Mouse (Mus musculus) cortical plate, adult 2 months (tissue): ENCODE data around the gene Kars. TPM values are rescaled to one million over a fixed set of nuclear protein-coding genes. Genes with fewer than 3 reads are reported as not detected.
A peak's percentile ranks its signal among the peaks of the same experiment; 100 is the strongest.

Experiments used
- H3K27ac ChIP-seq: fragments of 200-500 bp; 2 replicates; pipeline ENCODE4 v1.5.1; 2012; ENCODE audit warnings: low read length, control low read depth, inconsistent platforms; ENCODE audit not compliant: insufficient read depth
- H3K4me1 ChIP-seq: fragments of 200-500 bp; 2 replicates; pipeline ENCODE4 v1.6.1; 2011; ENCODE audit warnings: low read length; ENCODE audit not compliant: control insufficient read depth, insufficient read depth
- H3K4me3 ChIP-seq: fragments of 200-500 bp; 2 replicates; pipeline ENCODE4 v1.5.1; 2011; ENCODE audit warnings: mild to moderate bottlenecking, low read length, control low read depth; ENCODE audit not compliant: insufficient read depth
- CTCF ChIP-seq: fragments of 200-500 bp; IDR thresholded peaks from 2 replicates; pipeline ENCODE4 v1.5.1; 2011; ENCODE audit warnings: mild to moderate bottlenecking, control low read depth, low read length; ENCODE audit not compliant: insufficient read depth; ENCODE audit errors: extremely low read depth
- POLR2A ChIP-seq: fragments of 200-500 bp; IDR thresholded peaks from 2 replicates; pipeline ENCODE4 v1.6.1; 2011; ENCODE audit warnings: mild to moderate bottlenecking, low read length, control low read depth; ENCODE audit not compliant: insufficient read depth; ENCODE audit errors: extremely low read depth
- polyA plus RNA-seq: library from polyadenylated mRNA; depleted of rRNA; stranded (reverse); fragments of >200 nt; gene quantifications from 2 replicates; pipeline ENCODE4 v1.2.3, GENCODE M21; 2012

The Kars gene
- polyA plus RNA-seq, 1 experiment: 66.6 TPM

DNA sequence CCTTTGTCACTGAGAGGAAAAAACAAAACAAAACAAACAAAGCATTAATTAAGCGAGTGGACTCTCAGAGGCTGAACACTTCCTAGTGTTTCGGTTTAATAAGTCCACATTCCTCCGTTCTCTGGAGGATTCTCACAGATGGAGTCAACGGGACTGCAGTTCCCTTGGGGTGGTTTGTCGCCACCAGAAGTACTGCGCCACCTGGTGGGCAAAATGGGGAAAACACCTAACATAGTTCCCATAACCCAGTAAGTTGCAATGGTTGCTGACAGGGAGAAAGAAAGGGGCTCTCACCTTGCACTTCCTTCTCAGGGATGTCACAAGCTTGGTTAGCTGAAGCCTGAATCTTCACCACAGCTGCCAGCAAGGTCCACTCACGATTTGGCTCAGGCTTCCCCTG, 21.2 kb downstream of the Kars start:
- Histone ChIP-seq H3K4me3 (no peak overlapping the region), H3K27ac (no peak overlapping the region), H3K4me1 (no peaks in the 10 kb centered on the region)
- peak; percentile 86 for TF ChIP-seq CTCF
- TF ChIP-seq POLR2A: no peak

DNA sequence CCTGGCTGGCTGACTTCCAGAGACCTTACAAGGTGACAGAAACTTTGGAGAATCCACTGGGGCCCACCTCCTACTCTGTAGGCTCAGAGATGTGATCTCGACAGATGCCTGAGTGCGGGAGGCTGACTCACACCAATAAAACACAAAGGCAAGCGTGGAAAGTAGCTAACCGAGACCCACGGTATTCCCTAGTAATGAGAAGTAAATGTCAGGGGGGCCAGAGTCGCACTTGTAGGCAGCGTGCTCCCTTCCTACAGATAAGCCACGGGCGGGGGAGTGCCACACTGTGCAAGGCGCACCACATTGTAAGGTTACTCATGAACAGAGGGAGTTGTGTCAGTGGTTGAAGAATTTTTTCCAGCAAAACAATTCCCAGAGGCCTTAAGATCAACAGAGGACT, 26.6 kb downstream of the Kars start:
- H3K4me1 ChIP-seq: peaks cover 2% of the 10 kb centered on the region; the same call in 1 of the 2 replicates
- TF ChIP-seq CTCF (no peak), POLR2A (no peak)
- no peak overlapping the region for H3K27ac ChIP-seq
- no peak overlapping the region for H3K4me3 ChIP-seq

DNA sequence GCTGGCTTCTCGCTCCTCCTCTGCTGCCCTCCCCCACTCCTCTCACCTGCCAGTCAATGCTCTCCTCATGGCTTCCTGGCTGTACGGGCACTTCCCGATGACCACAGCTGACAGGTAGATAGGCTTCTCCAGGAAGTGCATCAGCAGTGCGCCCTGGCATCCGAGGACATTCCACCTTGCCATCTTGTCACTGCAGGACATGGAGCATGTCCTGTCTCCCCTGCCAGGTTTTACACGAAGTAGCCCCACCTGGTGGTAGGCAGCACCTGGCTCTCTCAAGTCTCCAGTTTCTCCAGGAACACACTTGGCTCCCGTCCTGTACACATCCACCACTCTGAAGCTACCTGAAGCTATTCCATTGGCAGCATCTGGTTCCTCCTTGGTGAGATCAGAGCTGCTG, 29.0 kb downstream of the Kars start:
- TF ChIP-seq POLR2A (no peak), CTCF (no peak)
- H3K4me3 ChIP-seq: no peak overlapping the region
- no peak overlapping the region for H3K27ac ChIP-seq
- H3K4me1 ChIP-seq: peaks cover 2% of the 10 kb centered on the region; the same call in 1 of the 2 replicates

DNA sequence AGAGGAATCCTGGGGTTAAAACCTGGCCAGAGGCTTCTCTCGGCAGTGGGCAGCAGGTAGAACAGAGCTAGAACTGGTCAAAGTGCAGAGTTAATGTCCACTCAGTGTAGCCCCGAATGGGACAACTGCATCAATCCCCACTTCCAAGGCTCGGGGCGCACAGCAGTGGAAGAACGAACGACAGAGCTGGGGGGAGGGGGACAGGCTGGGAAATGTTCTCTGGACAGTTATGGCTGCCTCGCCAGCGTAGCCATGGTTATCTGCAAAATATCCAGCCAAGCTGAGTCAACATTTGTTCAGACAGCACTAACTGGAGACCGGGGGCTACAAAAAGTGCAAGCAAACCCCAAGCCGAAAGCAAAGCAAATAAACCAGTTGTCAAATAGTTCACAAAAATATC, 33.0 kb downstream of the Kars start:
- no peak overlapping the region for H3K4me3 ChIP-seq
- no peak for TF ChIP-seq POLR2A
- no peak for TF ChIP-seq CTCF
- H3K4me1 ChIP-seq: no peaks in the 10 kb centered on the region
- no peak overlapping the region for H3K27ac ChIP-seq

DNA sequence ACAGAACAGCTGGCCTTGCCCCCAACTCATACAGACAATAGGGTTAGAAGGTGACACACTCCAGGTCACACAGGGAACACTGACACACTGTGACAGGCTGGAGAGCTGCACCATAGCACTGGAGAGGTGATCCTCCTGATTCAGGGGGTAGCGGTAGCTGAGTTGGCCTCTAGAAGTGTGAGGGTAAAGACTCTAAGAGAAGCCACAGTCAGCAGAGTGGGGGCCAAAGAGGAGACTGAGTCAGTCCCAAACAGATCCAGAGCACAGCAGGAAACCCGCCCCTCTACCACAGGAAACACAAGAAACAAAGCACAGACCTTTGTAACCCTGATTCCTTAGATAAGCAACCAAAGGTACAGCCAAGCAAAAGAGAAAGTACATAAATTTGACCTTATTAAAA, 34.8 kb downstream of the Kars start:
- no peak for TF ChIP-seq CTCF
- TF ChIP-seq POLR2A: no peak
- Histone ChIP-seq H3K4me1 (no peaks in the 10 kb centered on the region), H3K4me3 (no peak overlapping the region), H3K27ac (no peak overlapping the region)

DNA sequence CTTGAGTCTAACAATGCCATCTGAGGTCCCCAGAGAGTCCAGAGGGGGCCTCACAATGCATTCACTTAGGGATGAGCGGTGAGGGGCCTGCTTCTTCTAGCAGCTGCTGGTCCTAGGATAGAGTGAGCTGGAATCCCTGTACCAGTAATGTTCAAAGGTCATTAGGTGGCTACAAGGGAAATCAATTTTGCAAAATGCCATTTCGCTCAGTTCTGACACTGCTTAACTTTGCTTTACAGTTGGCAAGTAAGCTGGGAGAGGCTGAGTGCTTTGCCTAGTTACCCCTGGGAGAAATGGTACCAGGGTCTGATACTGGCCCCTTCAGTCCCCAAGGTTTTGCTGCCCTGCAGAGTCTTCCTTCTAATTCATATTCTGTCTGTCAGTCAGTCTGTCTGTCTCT, 35.4 kb downstream of the Kars start:
- Histone ChIP-seq H3K4me1 (no peaks in the 10 kb centered on the region), H3K4me3 (no peak overlapping the region), H3K27ac (no peak overlapping the region)
- no peak for TF ChIP-seq POLR2A
- TF ChIP-seq CTCF: no peak

DNA sequence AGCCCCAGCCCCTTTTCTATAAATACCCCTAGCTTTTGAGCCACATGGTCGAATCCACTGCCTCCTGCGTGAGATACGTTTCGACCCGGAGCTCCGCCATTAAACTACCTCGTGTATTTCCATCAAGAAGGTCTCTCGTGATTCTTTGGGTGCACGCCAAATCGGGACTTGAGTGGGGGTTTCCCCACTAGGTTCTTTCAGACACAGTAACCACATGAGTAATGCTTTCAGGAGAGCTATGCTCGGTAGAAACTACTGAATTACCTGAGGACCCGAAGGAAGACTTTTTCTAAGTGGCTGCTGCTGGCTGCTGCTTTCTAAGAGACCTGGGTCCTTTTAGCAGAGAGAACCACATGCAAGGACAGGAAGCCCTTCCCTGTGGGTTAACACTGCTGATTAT, 37.0 kb downstream of the Kars start:
- H3K4me3 ChIP-seq: no peak overlapping the region
- TF ChIP-seq POLR2A (no peak), CTCF (no peak)
- no peak overlapping the region for H3K27ac ChIP-seq
- no peaks in the 10 kb centered on the region for H3K4me1 ChIP-seq

DNA sequence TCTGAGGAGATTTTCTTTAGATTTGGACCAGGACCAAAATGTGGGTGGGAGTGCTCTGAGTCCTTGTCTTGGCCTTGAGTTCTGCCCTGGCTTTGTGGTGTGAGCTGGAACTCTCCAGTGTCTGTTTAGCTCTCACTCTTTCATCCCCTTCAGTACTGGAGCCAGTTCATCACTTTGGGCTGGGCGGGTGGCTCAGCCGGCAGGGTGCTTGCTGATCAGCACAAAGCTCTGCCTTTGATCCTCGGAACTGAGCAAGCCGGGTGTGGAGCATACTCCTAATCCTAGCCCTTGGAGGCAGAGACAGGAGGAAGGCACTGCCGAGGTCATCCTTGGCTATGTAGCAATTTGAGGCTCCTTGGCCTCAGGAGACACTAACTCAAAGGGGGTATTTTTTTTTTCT, 42.1 kb downstream of the Kars start:
- Histone ChIP-seq H3K27ac (no peak overlapping the region), H3K4me1 (peaks cover 2% of the 10 kb centered on the region; the same call in 1 of the 2 replicates), H3K4me3 (no peak overlapping the region)
- TF ChIP-seq CTCF (no peak), POLR2A (no peak)

DNA sequence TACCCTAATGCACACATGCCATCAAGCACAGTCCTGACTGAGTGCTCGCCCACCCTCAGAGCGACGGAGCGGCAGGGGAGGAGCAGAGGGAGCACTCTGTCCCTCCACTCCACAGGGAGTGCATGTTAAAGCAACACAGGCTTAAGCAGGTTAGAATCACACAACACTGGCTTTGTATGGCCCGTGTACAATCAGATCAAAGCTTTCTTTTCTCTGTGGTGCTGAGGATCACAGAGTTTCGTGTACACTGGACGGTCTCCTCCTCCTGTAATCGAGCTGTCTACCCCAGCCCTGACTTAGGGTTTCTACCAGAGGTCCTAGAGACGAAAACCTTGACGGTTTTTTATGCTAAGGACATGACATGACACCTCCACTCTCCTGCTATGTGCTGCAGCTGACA, 42.6 kb downstream of the Kars start:
- no peak overlapping the region for H3K27ac ChIP-seq
- no peak for TF ChIP-seq CTCF
- no peak for TF ChIP-seq POLR2A
- H3K4me3 ChIP-seq: no peak overlapping the region
- H3K4me1 ChIP-seq: peaks cover 3% of the 10 kb centered on the region; the same call in 1 of the 2 replicates

DNA sequence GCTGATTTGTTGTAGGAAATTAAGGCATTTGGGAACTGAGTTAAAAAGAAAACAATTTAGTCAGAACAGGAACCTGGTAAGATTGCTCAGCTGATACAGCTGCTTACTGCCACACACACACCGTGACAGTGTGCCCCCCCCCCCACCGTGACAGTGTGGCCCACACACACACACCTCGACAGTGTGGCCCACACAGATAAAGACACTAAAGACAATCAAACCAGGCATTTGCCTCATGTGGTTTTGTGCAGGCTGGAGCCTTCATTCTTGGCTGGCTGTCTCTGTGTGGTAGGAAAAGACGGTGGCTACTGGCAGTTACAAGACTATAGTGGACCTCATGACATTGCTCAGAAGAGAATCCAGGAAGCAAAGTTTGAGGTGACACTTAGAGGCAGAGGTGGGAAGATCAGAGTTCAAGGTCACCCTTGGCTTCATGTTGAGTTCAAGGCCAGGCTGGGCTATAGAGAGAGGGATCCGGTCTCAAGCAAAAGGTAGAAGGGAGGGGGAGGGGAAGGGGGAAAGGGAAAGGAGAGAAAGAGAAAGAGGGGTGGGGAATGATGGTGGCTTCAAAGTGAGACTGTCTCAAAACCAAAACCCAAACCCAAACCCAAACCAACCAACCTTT, 43.8 kb downstream of the Kars start:
- TF ChIP-seq CTCF (no peak), POLR2A (no peak)
- H3K4me3 ChIP-seq: no peak overlapping the region
- peaks cover 3% of the 10 kb centered on the region; the same call in 1 of the 2 replicates for H3K4me1 ChIP-seq

DNA sequence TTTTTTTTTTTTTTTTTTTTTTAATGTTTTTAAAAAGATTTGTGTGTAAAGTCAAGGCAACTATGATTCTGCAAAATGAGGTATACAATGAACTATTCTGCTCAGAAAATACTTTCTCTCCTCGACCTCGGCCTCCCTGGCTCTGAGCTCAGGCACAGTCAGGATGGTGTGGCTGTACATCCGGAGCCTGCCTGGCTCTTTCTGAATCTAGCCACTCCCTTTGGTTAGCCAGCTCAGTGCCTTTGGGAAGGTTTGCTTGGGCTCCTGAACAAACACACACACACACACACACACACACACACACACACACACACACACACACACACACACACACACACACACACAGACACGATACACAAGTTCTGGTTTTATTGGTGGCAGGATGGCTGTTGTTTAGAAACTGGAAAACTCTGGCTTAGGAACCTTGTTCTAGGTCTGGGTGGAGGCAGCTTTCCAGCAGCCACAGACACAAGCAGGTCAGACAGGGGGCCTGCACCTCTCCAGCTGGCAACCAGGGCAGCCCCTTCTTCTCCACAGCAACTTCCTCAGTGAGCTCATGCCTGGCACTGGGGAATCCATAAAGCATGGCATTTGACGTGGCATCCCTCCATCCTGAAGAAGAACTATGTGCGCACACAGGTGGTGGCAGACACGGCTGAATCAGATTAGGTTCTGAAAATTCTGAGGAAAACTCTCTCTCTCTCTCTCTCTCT, 46.1 kb downstream of the Kars start:
- no peak overlapping the region for H3K4me3 ChIP-seq
- no peak overlapping the region for H3K27ac ChIP-seq
- H3K4me1 ChIP-seq: peaks cover 5% of the 10 kb centered on the region
- no peak for TF ChIP-seq POLR2A
- TF ChIP-seq CTCF: no peak

More for the DNA sequence above, 43.8 kb downstream of the Kars start:
- H3K27ac ChIP-seq: no peak overlapping the region
